Comparison of ENCODE assay signal across 9 mouse cellular contexts in the genomic region with DNA sequence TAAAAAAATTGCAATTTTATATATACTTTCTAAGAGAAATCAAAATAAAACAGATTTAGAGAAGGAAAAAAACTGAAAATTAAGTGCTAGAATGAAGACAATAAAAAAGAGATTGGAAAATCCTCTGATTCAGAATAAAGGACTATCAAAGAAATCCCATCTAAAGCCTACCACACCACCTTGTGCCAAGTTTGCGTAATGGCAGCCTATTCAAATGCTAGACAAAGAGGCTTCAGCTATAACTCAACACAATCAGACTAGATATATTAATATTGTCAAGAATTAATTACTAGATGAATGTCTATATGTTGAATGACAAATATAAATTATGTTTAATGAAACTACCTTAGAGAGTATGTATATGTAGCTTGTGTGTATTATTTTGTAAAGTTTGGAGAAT.
DNase-seq lines count a peak whose midpoint lies in the region; ATAC-seq and TF ChIP-seq lines count a peak whose summit lies in the region.
"Had no signal": no experiment of that assay in that cellular context is flagged by ENCODE, and none has a peak within 500 bp of the region (broad histone marks: within the 10 kb centered on the region; RNA-seq: fewer than 3 reads in every experiment).

No protein-coding gene starts in this region.

- no peaks in the 10 kb centered on the region for H3K9me3 ChIP-seq in liver, embryonic 12.5 days (replicated peaks)
- H3K9me3 ChIP-seq: limb, embryonic 15.5 days had no signal

- WGBS in liver, embryonic 12.5 days (ENCODE audit: insufficient replicate concordance): 54% methylated on average over 1 of the region's 1 CpGs

- no peak overlapping the region for H3K9ac ChIP-seq in liver, embryonic 12.5 days
- H3K9ac ChIP-seq: limb, embryonic 15.5 days had no signal

- ATAC-seq in liver, embryonic 12.5 days: no peak

- no peak overlapping the region for H3K4me2 ChIP-seq in liver, embryonic 12.5 days
- H3K4me2 ChIP-seq: limb, embryonic 15.5 days had no signal

- no peak for DNase-seq in gastrocnemius, adult 2 months
- no peak for DNase-seq in gastrocnemius, postnatal 14 days
- DNase-seq in 416B (ENCODE audit: low read depth): peak; percentile 42
- peak; percentile 25 for DNase-seq in cerebellum, adult 8-10 months
- DNase-seq in layer of hippocampus, adult 2 months (ENCODE audit: low spot score in 2 of 2): peak; percentile 7 to 24
- DNase-seq in spleen, postnatal 14 days (ENCODE audit: low spot score in 2 of 2): no peak
- DNase-seq in thymus, adult 18-20 months: no peak

- no peaks in the 10 kb centered on the region for H3K4me1 ChIP-seq in liver, embryonic 12.5 days
- H3K4me1 ChIP-seq: limb, embryonic 15.5 days had no signal

- H3K4me3 ChIP-seq in gastrocnemius, adult 2 months: no peak overlapping the region
- H3K4me3 ChIP-seq in layer of hippocampus, adult 2 months: no peak overlapping the region
- no peak overlapping the region for H3K4me3 ChIP-seq in liver, embryonic 12.5 days
- H3K4me3 ChIP-seq: limb, embryonic 15.5 days had no signal

- H3K36me3 ChIP-seq in liver, embryonic 12.5 days: no peaks in the 10 kb centered on the region
- H3K36me3 ChIP-seq: limb, embryonic 15.5 days had no signal

- H3K27ac ChIP-seq in gastrocnemius, adult 2 months: no peak overlapping the region
- no peak overlapping the region for H3K27ac ChIP-seq in layer of hippocampus, adult 2 months
- H3K27ac ChIP-seq in liver, embryonic 12.5 days: no peak overlapping the region
- H3K27ac ChIP-seq: limb, embryonic 15.5 days had no signal

- H3K27me3 ChIP-seq in liver, embryonic 12.5 days (replicated peaks): no peaks in the 10 kb centered on the region
- H3K27me3 ChIP-seq: limb, embryonic 15.5 days had no signal

- intact Hi-C loops in gastrocnemius, adult 2 months (cut with DNase I): no loop called here
- intact Hi-C loops in gastrocnemius, postnatal 14 days (cut with DNase I; ENCODE audit: low total_unique reads): no loop called here

- TF ChIP-seq CTCF in gastrocnemius, adult 2 months (IDR thresholded peaks at IDR 0.05): peak; percentile 1; the same call in 1 of the 2 replicates
- peak; percentile 84 for TF ChIP-seq CTCF in layer of hippocampus, adult 2 months (conservative IDR thresholded peaks at IDR 0.05)

Comparison
In these comparisons a context has a peak if more than half of its experiments do, and no peak if none do; other contexts are left out.
1. DNase-seq: peak in 416B (single experiment), cerebellum, adult 8-10 months (single experiment) and layer of hippocampus, adult 2 months (2 of 2); none in gastrocnemius, adult 2 months (single experiment), gastrocnemius, postnatal 14 days (single experiment), spleen, postnatal 14 days (0 of 2) and thymus, adult 18-20 months (0 of 2).